Mouse (Mus musculus): ENCODE data around the gene Ubqlnl. TPM values are rescaled to one million over a fixed set of nuclear protein-coding genes. Genes with fewer than 3 reads are reported as not detected.

Ubqlnl gene
- polyA plus RNA-seq, 1 experiment from 2014 or later: not detected

- no peaks in the 10 kb centered on the region for H3K4me1 ChIP-seq
- no peaks in the 10 kb centered on the region for H3K9me3 ChIP-seq
- no peak for DNase-seq (ENCODE audit: extremely low spot score, low spot score)
- H3K4me3 ChIP-seq: no peak within 1 kb of the TSS
- H3K27me3 ChIP-seq (ENCODE audit: poor library complexity, severe bottlenecking): no peaks in the 10 kb centered on the region
- no peaks in the 10 kb centered on the region for H3K36me3 ChIP-seq (replicated peaks)
- no peak within 1 kb of the TSS for H3K27ac ChIP-seq
Measured at GRCm38 (mm10) chr7:104104757-104104972, 45.7 kb downstream of the Ubqlnl start, which contains the start of gene Olfr646. Olfr646 (plus strand) TSS chr7:104104873.

- Histone ChIP-seq H3K4me3 (no peak overlapping the region), H3K27me3 (ENCODE audit: poor library complexity, severe bottlenecking) (no peaks in the 10 kb centered on the region), H3K27ac (no peak overlapping the region), H3K9me3 (no peaks in the 10 kb centered on the region), H3K4me1 (no peaks in the 10 kb centered on the region), H3K36me3 (replicated peaks) (no peaks in the 10 kb centered on the region)
- no peak for DNase-seq (ENCODE audit: extremely low spot score, low spot score)
- 71% methylated on average over 4 of the region's 4 CpGs for WGBS
Measured at GRCm38 (mm10) chr7:104103913-104104756, 46.2 kb downstream of the Ubqlnl start.

Other genes with a start within 250 kb of the Ubqlnl start
- gene Olfr65, start 247.1 kb downstream of the Ubqlnl start, polyA plus RNA-seq (2016; fragmentation: Nextera tagmentation; extraction: Ambion mirVana): not detected in 2 replicates
- gene Olfr631, start 221.7 kb downstream of the Ubqlnl start, polyA plus RNA-seq (2016; fragmentation: Nextera tagmentation; extraction: Ambion mirVana): not detected in 2 replicates
- not detected in 2 replicates for gene Olfr632, start 216.2 kb downstream of the Ubqlnl start, polyA plus RNA-seq (2016; fragmentation: Nextera tagmentation; extraction: Ambion mirVana)
- not detected in 2 replicates for gene Olfr633, start 206.1 kb downstream of the Ubqlnl start, polyA plus RNA-seq (2016; fragmentation: Nextera tagmentation; extraction: Ambion mirVana)
- gene Olfr635, start 179.4 kb downstream of the Ubqlnl start, polyA plus RNA-seq (2016; fragmentation: Nextera tagmentation; extraction: Ambion mirVana): 0.02 TPM in 1 of 2 replicates, not detected in the other
- gene Olfr638, start 151.8 kb downstream of the Ubqlnl start, polyA plus RNA-seq (2016; fragmentation: Nextera tagmentation; extraction: Ambion mirVana): not detected in 2 replicates
- gene Olfr639, start 133.3 kb downstream of the Ubqlnl start, polyA plus RNA-seq (2016; fragmentation: Nextera tagmentation; extraction: Ambion mirVana): 0.02 TPM in 1 of 2 replicates, not detected in the other
- not detected in 2 replicates for gene Olfr640, start 125.0 kb downstream of the Ubqlnl start, polyA plus RNA-seq (2016; fragmentation: Nextera tagmentation; extraction: Ambion mirVana)
- gene Olfr641, start 115.1 kb downstream of the Ubqlnl start, polyA plus RNA-seq (2016; fragmentation: Nextera tagmentation; extraction: Ambion mirVana): not detected in 2 replicates
- not detected in 2 replicates for gene Olfr642, start 97.9 kb downstream of the Ubqlnl start, polyA plus RNA-seq (2016; fragmentation: Nextera tagmentation; extraction: Ambion mirVana)
- not detected in 2 replicates for gene 4930516K23Rik, start 89.1 kb downstream of the Ubqlnl start, polyA plus RNA-seq (2016; fragmentation: Nextera tagmentation; extraction: Ambion mirVana)
- gene Olfr644, start 78.7 kb downstream of the Ubqlnl start, polyA plus RNA-seq (2016; fragmentation: Nextera tagmentation; extraction: Ambion mirVana): not detected in 2 replicates
- not detected in 2 replicates for gene Olfr645, start 65.1 kb downstream of the Ubqlnl start, polyA plus RNA-seq (2016; fragmentation: Nextera tagmentation; extraction: Ambion mirVana)
- gene Olfr646, start 45.7 kb downstream of the Ubqlnl start, polyA plus RNA-seq (2016; fragmentation: Nextera tagmentation; extraction: Ambion mirVana): not detected in 2 replicates
- gene Ubqln5, start 20.7 kb downstream of the Ubqlnl start, polyA plus RNA-seq (2016; fragmentation: Nextera tagmentation; extraction: Ambion mirVana): not detected in 2 replicates
- gene Olfr643, start 13.2 kb downstream of the Ubqlnl start, polyA plus RNA-seq (2016; fragmentation: Nextera tagmentation; extraction: Ambion mirVana): not detected in 2 replicates
- not detected in 2 replicates for gene Ubqln3, start 7.3 kb downstream of the Ubqlnl start, polyA plus RNA-seq (2016; fragmentation: Nextera tagmentation; extraction: Ambion mirVana)
- gene Olfm5, start 14.3 kb upstream of the Ubqlnl start, polyA plus RNA-seq (2016; fragmentation: Nextera tagmentation; extraction: Ambion mirVana): not detected in 2 replicates
- 0.23 and 0.29 TPM in 2 replicates for gene Olfr648, start 32.8 kb upstream of the Ubqlnl start, polyA plus RNA-seq (2016; fragmentation: Nextera tagmentation; extraction: Ambion mirVana)
- gene Olfr649, start 45.4 kb upstream of the Ubqlnl start, polyA plus RNA-seq (2016; fragmentation: Nextera tagmentation; extraction: Ambion mirVana): not detected in 2 replicates
- 5.1 and 5.7 TPM in 2 replicates for gene Trim6, start 68.2 kb upstream of the Ubqlnl start, polyA plus RNA-seq (2016; fragmentation: Nextera tagmentation; extraction: Ambion mirVana)
- 0.34 and 0.48 TPM in 2 replicates for gene Trim34a, start 93.9 kb upstream of the Ubqlnl start, polyA plus RNA-seq (2016; fragmentation: Nextera tagmentation; extraction: Ambion mirVana)
- 0.05 and 0.16 TPM in 2 replicates for gene Trim5, start 137.5 kb upstream of the Ubqlnl start, polyA plus RNA-seq (2016; fragmentation: Nextera tagmentation; extraction: Ambion mirVana)
- 1.1 and 1.2 TPM in 2 replicates for gene Trim12a, start 164.9 kb upstream of the Ubqlnl start, polyA plus RNA-seq (2016; fragmentation: Nextera tagmentation; extraction: Ambion mirVana)
- gene Trim34b, start 178.9 kb upstream of the Ubqlnl start, polyA plus RNA-seq (2016; fragmentation: Nextera tagmentation; extraction: Ambion mirVana): not detected in 2 replicates
- 0.23 and 0.68 TPM in 2 replicates for gene Trim12c, start 202.8 kb upstream of the Ubqlnl start, polyA plus RNA-seq (2016; fragmentation: Nextera tagmentation; extraction: Ambion mirVana)
- gene Trim30b, start 219.3 kb upstream of the Ubqlnl start, polyA plus RNA-seq (2016; fragmentation: Nextera tagmentation; extraction: Ambion mirVana): not detected in 2 replicates

Measured in forebrain, embryonic 10.5 days (tissue).